Mouse (Mus musculus): ENCODE measurements around the gene N6amt1.

DNA sequence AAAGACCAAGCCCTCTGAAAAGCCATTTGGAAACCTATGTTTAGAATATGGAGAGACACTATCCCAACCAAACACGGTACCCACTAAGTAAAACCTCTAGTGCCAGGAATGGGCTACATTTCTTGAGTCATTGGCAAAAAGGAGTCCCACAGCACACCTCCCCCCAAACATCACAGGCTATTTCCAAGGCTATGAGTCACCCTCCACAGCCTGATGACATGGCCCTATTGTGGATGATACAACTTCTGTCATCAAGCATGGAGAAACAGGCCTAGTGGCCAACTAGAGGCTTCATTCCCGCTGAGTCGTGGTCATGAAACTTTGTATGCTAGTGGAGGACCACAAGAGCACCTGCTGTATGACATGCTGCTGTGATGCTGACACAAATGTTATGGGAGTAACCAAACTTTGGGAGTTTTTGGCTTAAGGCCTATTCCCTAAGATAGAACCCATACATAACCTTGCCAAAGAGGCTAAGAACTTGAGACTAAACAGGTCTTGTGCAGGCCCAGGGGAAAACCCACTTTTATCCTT lies 33.5 kb downstream of the N6amt1 start:
- TF ChIP-seq CTCF (IDR thresholded peaks at IDR 0.05; ENCODE audit: borderline replicate concordance, insufficient read depth, low read length) (no peak), POLR2A (IDR thresholded peaks at IDR 0.05; ENCODE audit: low read depth, low read length) (no peak)

All from embryonic fibroblast, embryonic 13.5 days (primary cell).